Mouse (Mus musculus): Measurements from ENCODE around the gene Trdn.

The Trdn gene

DNA sequence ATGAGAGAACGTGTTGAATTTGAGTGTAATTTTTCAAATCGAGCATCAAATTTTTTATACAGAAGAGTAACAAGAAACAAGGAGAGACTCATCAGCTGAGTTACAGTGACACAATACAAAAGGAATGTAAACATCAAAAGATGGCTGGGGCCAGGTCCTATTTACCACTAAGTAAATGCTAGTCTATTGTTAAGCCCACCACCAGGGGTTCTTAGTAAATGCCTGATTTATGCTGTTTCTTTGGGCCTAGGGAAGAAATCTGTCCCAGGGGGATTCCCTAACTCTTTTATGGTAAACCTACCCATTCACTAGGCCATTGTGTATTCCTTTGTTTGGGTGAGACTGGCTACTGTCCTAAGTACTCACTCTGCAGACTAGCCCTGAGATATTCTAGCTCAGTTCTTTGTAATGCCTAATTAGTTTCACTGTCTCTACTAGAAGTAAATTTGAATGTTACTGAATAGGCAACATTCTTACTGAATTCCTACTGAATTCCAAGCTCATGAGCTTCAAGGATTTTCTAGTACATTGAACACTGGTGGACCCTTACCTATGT lies 295.2 kb downstream of the Trdn start:
- DNase-seq: no peak

Measured in right cerebral cortex, adult 18-20 months (tissue).